Comparison of ENCODE assay signal across 30 mouse cellular contexts in genomic region chr9:61129186-61129585, GRCm38 (mm10).
"Had no signal": no experiment of that assay in that cellular context is flagged by ENCODE, and none has a peak within 500 bp of the region (broad histone marks: within the 10 kb centered on the region; RNA-seq: fewer than 3 reads in every experiment).

No protein-coding gene starts in this region.

- ATAC-seq: liver, embryonic 12.5 days; liver, postnatal 0 days; lung, postnatal 0 days; midbrain, embryonic 13.5 days; midbrain, embryonic 15.5 days; midbrain, embryonic 16.5 days had no signal

- H3K27ac ChIP-seq: limb, embryonic 10.5 days; limb, embryonic 12.5 days; limb, embryonic 13.5 days; limb, embryonic 15.5 days; liver, embryonic 12.5 days; liver, embryonic 13.5 days; liver, embryonic 14.5 days; liver, embryonic 15.5 days; lung, embryonic 15.5 days; macrophage; midbrain, embryonic 10.5 days; midbrain, embryonic 12.5 days; midbrain, embryonic 13.5 days; midbrain, embryonic 15.5 days had no signal

- H3K4me3 ChIP-seq: limb, embryonic 10.5 days; limb, embryonic 12.5 days; limb, embryonic 13.5 days; limb, embryonic 15.5 days; liver, embryonic 12.5 days; liver, embryonic 13.5 days; liver, embryonic 15.5 days; lung, embryonic 15.5 days; megakaryocyte, embryonic 14.5 days; midbrain, embryonic 10.5 days; midbrain, embryonic 12.5 days; midbrain, embryonic 13.5 days; midbrain, embryonic 15.5 days; myocyte had no signal

- H3K4me1 ChIP-seq: liver, embryonic 12.5 days; liver, embryonic 13.5 days; liver, embryonic 15.5 days; lung, embryonic 15.5 days; megakaryocyte, embryonic 14.5 days had no signal

- H3K27me3 ChIP-seq: liver, embryonic 15.5 days; midbrain, embryonic 15.5 days had no signal

- H3K36me3 ChIP-seq: limb, embryonic 10.5 days; limb, embryonic 12.5 days; limb, embryonic 13.5 days; limb, embryonic 15.5 days; liver, embryonic 12.5 days; liver, embryonic 13.5 days; liver, embryonic 15.5 days; lung, embryonic 15.5 days; midbrain, embryonic 10.5 days; midbrain, embryonic 12.5 days; midbrain, embryonic 13.5 days; midbrain, embryonic 15.5 days had no signal

- DNase-seq: left cerebral cortex, postnatal 4 days; liver; liver, embryonic 13.5 days; liver, postnatal 0 days; lung, adult 18-20 months; lung, adult 2 months; lung, embryonic 14.5 days; lung, postnatal 10 days; lung, postnatal 14 days; lung, postnatal 36 days; midbrain, embryonic 14.5 days had no signal

- H3K9me3 ChIP-seq: limb, embryonic 10.5 days; limb, embryonic 12.5 days; limb, embryonic 13.5 days; limb, embryonic 15.5 days; liver, embryonic 12.5 days; liver, embryonic 13.5 days; liver, embryonic 15.5 days; lung, embryonic 15.5 days; megakaryocyte, embryonic 14.5 days; midbrain, embryonic 10.5 days; midbrain, embryonic 12.5 days; midbrain, embryonic 13.5 days; midbrain, embryonic 15.5 days had no signal

- H3K9ac ChIP-seq: limb, embryonic 12.5 days; limb, embryonic 13.5 days; limb, embryonic 15.5 days; liver, embryonic 12.5 days; liver, embryonic 13.5 days; liver, embryonic 14.5 days; liver, embryonic 15.5 days; liver, postnatal 0 days; lung, embryonic 14.5 days; lung, embryonic 15.5 days; midbrain, embryonic 12.5 days; midbrain, embryonic 13.5 days; midbrain, embryonic 15.5 days had no signal

- H3K4me2 ChIP-seq: limb, embryonic 12.5 days; limb, embryonic 13.5 days; limb, embryonic 15.5 days; liver, embryonic 11.5 days; liver, embryonic 12.5 days; liver, embryonic 13.5 days; liver, embryonic 15.5 days; lung, embryonic 14.5 days; lung, embryonic 15.5 days; midbrain, embryonic 11.5 days; midbrain, embryonic 12.5 days; midbrain, embryonic 13.5 days; midbrain, embryonic 15.5 days had no signal
